Mouse (Mus musculus) heart, postnatal 4 days (tissue): ENCODE measurements around the gene Grk6. TPM values are rescaled to one million over a fixed set of nuclear protein-coding genes. Genes with fewer than 3 reads are reported as not detected.

ENCODE experiments used
- DNase-seq: peaks from one replicate; pipeline ENCODE4 v3.0.0; 2021
- microRNA-seq, 2 experiments: library from miRNA; unstranded; fragments of <30 nt; microRNA quantifications; one replicate each; pipeline ENCODE4 v1.2.0; 2021 to 2022
- total RNA-seq, 2 experiments: library from RNA; stranded (reverse); gene quantifications; 2 replicates each; pipeline ENCODE4 v1.2.3; 2021

Grk6 gene
- total RNA-seq, 2 experiments from 2014 or later = 29.9 to 31.1 TPM

DNA sequence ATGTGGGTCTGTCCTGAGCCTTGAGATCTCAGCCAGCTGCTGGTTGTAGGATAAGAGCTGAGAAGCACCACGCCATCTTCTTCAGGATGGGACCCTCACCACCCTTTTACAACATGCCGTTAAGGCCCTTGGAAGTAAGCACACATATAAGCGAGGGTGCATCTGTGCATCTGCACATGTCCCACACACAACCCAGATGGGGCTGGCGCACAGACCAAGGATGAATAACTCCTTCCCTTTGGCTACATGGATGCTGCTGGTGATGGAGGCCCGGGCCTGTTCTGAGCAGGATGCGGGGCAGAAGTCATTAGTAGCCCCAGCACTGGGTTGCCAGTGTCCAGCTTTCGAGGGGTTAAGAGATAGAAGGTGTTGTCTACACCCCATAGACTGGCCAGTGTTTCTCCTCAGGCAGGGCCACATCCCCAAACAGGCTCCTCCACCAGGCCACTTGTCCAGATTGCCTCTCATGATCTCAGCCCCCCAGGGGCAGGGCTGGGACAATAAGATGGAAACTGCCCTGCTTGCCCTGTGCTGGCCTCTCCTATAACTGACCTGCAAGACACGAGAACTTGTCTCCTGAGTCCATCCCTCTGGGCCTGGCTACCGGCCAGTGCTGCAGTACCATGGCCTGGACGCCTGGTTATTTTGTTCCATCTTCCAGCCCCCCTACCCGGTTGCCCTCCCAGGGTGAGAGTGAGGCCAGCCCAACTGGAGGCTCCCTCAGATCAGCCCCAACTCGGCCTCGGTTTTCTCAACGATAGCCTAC is 41.3 kb downstream of the Grk6 start:
- DNase-seq = peak; percentile 60

DNA sequence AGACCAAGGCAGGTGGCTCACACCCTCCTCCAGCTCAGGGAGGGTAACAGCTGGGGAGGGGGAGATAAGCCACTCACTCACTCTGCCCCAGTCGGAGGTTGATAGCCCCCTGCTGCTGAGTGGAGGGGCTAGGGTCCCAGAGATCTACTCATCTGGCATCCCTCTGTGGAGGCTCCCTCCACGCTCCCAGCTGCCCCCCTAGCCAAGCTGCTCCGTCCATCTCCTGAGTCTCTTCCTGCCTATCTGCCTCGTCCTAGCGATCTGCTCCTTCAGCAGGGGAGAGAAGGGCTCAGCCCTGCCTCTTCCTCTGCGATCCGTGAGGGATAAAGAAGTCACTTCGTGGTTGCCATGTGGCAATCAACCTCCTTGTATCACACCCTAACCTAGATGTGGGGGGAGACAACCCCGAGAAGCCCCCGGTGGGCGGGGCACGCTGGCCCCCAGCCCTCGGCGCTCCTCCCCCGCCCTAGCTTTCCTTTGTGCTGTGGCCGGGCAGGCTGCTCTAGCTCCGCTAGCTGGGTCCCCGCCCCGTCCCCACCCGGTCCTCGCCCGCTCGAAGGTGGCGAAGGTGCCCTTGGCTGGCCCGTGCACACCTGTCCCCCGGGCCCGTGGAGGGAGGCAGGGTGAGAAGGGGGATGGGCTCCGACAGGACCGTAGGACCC is 42.2 kb downstream of the Grk6 start:
- peak; percentile 57 for DNase-seq

DNA sequence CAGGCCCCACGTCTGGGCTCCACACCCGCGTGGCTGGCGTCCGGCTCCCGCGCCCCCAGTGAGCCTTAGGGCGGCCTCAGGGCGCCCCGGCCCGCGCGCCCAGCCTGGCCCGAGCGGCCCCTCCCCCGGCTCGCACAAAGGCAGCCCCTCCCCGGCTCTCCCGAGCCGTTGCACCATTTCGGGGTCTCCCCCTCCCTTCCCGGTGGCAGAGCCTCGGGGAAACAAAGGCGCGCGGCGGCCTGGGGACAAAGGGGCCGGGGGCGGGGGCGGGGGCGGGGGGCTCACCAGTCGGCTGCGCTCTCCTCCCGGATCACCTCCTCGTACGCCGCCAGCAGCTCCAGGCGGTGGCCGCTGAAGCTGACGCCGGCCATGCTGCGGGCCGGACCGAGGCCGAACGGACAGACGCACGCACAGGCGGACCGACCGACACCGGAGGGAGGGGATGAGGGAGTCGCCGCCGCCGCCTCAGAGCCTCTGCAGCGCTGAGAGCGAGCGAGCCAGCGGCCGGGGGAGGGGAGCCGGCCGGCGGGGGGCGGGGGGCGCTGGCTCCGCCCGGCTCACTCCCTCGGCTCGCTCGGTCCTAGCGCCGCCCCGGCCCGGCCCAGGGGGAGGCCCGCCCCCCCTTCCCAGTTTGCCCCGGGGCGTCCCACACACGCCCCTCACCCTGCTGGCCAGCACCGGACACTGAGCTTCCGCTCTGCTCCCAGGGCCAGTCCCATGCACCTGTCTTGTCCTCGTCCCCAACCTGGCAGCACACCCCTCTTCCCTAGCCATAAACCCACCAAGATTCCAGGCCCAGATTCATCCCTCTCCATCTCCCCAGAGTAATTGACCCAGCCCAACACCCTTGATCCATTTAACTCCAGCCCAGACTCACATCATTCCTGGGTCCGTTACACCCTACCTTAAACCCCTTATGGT is 43.0 kb downstream of the Grk6 start, which contains the start of gene Dbn1:
Gene Dbn1 (minus strand): TSS at position 534 of the 921 bp plus-strand sequence.
- peak; percentile 68 for DNase-seq

DNA sequence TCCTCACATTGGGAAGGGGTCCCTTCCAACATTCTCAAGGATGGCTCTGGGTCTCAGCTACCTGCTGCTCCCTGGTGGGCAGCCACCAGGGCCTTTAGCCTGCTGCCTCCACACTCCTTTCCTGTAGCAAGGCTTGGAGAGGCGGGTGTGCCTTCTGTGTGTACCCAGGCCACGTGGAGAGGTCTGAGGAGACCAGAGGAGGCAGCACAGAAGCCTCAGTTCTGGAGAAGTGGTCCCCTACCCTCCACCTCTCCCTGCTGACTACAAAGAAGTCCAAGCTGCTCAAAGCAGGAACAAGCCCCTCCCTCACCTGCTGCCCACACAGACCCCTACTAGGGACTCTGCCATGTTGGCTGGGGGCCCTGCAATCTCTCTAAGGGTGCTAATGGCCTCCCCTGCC is 49.4 kb downstream of the Grk6 start:
- no peak for DNase-seq

DNA sequence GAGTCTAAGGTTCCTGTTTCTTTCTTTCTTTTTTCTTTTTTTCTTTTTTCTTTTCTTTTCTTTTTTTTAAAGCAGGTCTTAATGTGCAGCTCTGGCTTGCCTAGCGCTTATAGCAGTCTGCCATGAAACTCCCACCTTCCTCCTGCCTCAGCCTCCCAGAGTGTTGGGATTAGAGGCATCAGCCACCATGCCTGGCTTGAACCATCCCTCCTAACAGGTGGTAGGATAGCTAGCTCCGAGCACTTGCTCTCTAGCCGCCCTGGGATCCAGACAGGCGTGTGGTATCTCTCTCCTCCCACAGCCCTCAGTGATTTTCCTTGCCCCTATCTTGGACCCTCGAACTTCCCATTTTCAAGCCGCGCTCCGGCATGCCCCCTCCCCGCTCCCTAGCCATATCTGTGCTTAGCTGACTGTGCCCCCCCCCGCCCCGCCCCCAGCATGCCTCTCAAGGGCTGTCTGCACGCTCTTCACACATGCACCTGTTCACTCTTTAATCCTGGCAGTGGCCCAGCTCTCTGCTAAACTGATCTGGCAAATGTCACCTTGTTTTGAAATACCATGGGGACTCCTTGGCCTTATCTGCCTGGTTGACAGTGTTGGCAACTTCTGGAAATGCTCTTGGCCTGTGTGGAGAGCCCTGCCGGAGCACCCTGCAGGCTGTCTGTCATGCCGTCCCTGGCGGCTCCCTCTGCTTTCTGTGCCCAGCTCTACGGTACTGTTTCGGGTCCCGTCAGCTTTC is 50.2 kb downstream of the Grk6 start:
- peak; percentile 83 for DNase-seq

GRCm38 (mm10) chr13:55495702-55496101 is 50.8 kb downstream of the Grk6 start:
- DNase-seq = no peak

GRCm38 (mm10) chr13:55496661-55497060 is 51.8 kb downstream of the Grk6 start:
- DNase-seq = no peak

GRCm38 (mm10) chr13:55498906-55499305 is 54.0 kb downstream of the Grk6 start:
- DNase-seq = no peak

- DNase-seq = no peak
Measured at GRCm38 (mm10) chr13:55500575-55500974, 55.7 kb downstream of the Grk6 start.

DNA sequence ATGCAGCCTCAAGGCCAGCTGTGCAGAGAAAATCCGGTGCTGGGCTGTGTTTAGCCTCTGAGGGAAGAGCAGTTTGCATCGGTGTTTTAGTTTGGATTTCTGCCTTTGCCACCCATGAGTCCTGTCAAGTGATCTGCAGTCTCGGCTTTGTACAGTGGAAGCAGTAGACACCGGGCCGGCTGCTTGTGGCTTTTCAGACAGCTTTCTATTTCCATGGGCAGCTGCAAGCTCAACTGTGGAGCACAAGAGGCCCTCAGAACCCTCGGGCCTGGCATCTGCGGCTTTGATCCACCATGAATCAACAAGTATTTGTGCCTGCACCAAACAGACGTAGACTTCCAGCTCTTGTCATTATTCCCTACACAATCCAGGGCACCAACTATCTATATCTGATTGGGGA is 57.5 kb downstream of the Grk6 start:
- no peak for DNase-seq

DNA sequence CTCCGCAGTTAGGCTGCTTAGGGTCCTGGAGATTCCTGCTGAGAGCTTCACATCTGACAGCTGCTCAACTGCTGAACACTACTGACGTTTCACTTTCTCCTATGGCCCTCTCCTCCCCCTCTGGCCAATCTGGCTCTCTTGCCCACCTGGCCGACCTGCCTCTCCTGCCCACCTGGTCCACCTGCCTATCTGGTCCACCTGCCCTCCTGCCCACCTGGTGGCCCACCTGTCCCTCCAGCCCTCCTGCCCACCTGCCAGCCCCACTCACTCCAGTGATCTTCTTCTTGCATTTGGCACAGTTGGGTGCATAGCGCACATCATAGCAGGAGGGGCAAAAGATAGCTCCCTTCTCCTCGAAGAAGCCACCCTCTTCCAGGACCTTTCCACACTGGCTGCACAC is 59.5 kb downstream of the Grk6 start:
- no peak for DNase-seq

- DNase-seq = no peak
Measured at GRCm38 (mm10) chr13:55505810-55506209, 60.9 kb downstream of the Grk6 start.

- DNase-seq = no peak
Measured at GRCm38 (mm10) chr13:55506697-55507096, 61.8 kb downstream of the Grk6 start.

GRCm38 (mm10) chr13:55507877-55508276 is 63.0 kb downstream of the Grk6 start:
- DNase-seq = no peak

DNA sequence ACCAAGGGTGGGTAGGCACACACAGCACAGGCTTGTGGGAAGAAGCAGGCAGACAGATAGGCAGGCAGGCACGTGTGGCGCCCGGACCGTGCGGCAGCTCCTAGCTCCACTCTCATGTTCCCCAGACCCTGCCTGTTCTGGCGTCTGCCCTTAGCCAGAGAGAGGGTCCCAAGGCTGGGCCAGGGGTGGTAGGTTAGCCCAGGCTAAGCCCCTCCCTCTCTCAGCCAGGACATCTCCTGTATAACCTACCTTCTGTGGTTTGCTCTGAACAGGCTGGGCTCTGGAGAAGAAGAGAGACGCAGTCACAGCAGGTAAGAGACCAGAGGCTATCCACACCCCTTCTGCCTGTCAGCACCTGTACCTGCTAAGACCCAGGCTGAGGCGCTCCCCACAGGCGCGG is 63.7 kb downstream of the Grk6 start:
- no peak for DNase-seq

DNA sequence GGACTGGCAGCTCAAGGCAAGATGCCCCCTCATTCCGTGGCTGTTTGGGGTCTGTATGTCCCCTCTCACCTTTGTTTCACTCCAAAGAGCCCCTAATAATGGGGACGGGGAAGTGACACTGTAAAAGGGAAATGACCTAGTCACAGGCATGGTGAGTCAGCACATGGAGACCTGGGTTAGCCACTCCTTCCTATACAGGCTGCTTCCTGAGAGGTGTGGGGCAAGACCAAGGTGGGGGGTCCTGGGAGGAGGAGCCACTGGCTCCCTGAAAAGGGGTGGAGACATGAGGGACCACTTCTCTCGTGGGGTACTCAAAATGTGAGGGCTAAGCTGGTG is 65.4 kb downstream of the Grk6 start:
- no peak for DNase-seq

Small RNAs within 50 kb of the gene (microRNA-seq; reads per million reads assigned to microRNA genes)
- gene Mir6943 (1.0 to 1.4 reads per million in 2 experiments), gene Mir6944 (10.0 to 13.1 reads per million in 2 experiments), gene Mir6945 (6.9 to 8.8 reads per million in 2 experiments)

Other genes with a start within 250 kb of the Grk6 start
- gene Nsd1, start 235.3 kb upstream of the Grk6 start, total RNA-seq = 100 to 1,000 TPM; 107 to 108 TPM
- 100 to 1,000 TPM; 157 to 172 TPM for gene Prelid1, start 124.6 kb upstream of the Grk6 start, total RNA-seq
- 10 to 100 TPM; 39.5 to 39.9 TPM for gene Rab24, start 123.1 kb upstream of the Grk6 start, total RNA-seq
- 10 to 100 TPM; 18.3 to 20.6 TPM for gene Mxd3, start 115.2 kb upstream of the Grk6 start, total RNA-seq
- gene Lman2, start 82.3 kb upstream of the Grk6 start, total RNA-seq = 10 to 100 TPM; 54.1 to 59.3 TPM
- under 1 TPM in 1 of 2 experiments, not detected in 1; 0.70 TPM for gene Rgs14, start 75.3 kb upstream of the Grk6 start, total RNA-seq
- not detected for gene Slc34a1, start 46.9 kb upstream of the Grk6 start, total RNA-seq
- not detected for gene Pfn3, start 29.8 kb upstream of the Grk6 start, total RNA-seq
- gene F12, start 18.3 kb upstream of the Grk6 start, total RNA-seq = not detected
- gene Prr7, start 19.2 kb downstream of the Grk6 start, total RNA-seq = 1 to 10 TPM; 2.1 to 2.3 TPM
- 10 to 100 TPM; 64.5 to 66.8 TPM for gene Dbn1, start 43.0 kb downstream of the Grk6 start, total RNA-seq
- 100 to 1,000 TPM; 115 to 119 TPM for gene Pdlim7, start 68.6 kb downstream of the Grk6 start, total RNA-seq
- gene Dok3, start 84.2 kb downstream of the Grk6 start, total RNA-seq = 1 to 10 TPM; 1.0 to 1.1 TPM
- gene Ddx41, start 91.6 kb downstream of the Grk6 start, total RNA-seq = 10 to 100 TPM; 16.9 to 18.5 TPM
- 10 to 100 TPM; 21.2 to 24.0 TPM for gene Fam193b, start 126.0 kb downstream of the Grk6 start, total RNA-seq
- gene Tmed9, start 128.7 kb downstream of the Grk6 start, total RNA-seq = 100 to 1,000 TPM; 116 to 121 TPM
- 10 to 100 TPM; 12.2 to 12.5 TPM for gene B4galt7, start 154.8 kb downstream of the Grk6 start, total RNA-seq
- gene Caml, start 177.9 kb downstream of the Grk6 start, total RNA-seq = 10 to 100 TPM; 16.2 to 17.7 TPM
- 10 to 100 TPM; 33.8 to 34.3 TPM for gene Ddx46, start 190.0 kb downstream of the Grk6 start, total RNA-seq
- 10 to 100 TPM; 77.3 to 82.3 TPM for gene B230219D22Rik, start 248.1 kb downstream of the Grk6 start, total RNA-seq